Mouse (Mus musculus): ENCODE data around the gene St8sia2. TPM values are rescaled to one million over a fixed set of nuclear protein-coding genes. Genes with fewer than 3 reads are reported as not detected.

The St8sia2 gene
- polyA plus RNA-seq, 2 experiments, result 0.03 to 0.04 TPM

- WGBS (ENCODE audit: insufficient replicate concordance), result 67% methylated on average over 6 of the region's 6 CpGs
- Histone ChIP-seq H3K4me1 (replicated peaks; ENCODE audit: control insufficient read depth in 2 of 2, insufficient read depth in 2 of 2, low read length in 1 of 2) (no peaks in the 10 kb centered on the region), H3K9ac (replicated peaks) (no peak overlapping the region), H3K9me3 (ENCODE audit: control insufficient read depth, low read length) (no peaks in the 10 kb centered on the region), H3K36me3 (replicated peaks; ENCODE audit: control insufficient read depth, insufficient read depth, low read depth) (no peaks in the 10 kb centered on the region), H3K4me3 (ENCODE audit: insufficient read depth in 1 of 2, low read depth in 2 of 2, low read length in 2 of 2) (no peak overlapping the region), H3K27me3 (ENCODE audit: control insufficient read depth, insufficient read depth, low read length) (no peaks in the 10 kb centered on the region), H3K4me2 (ENCODE audit: low read depth) (no peak overlapping the region), H3K27ac (no peak overlapping the region)
- DNase-seq (ENCODE audit: low read depth in 3 of 3, low spot score in 3 of 3), result no peak
- no peak for TF ChIP-seq EP300 (IDR thresholded peaks at IDR 0.05; ENCODE audit: low read depth)
- no peak for TF ChIP-seq CTCF (IDR thresholded peaks at IDR 0.05; ENCODE audit: low read depth)
- no peak for ATAC-seq (ENCODE audit: insufficient read depth)
Measured at GRCm38 (mm10) chr7:73894506-73894905, 119.0 kb downstream of the St8sia2 start.

- TF ChIP-seq CTCF (IDR thresholded peaks at IDR 0.05; ENCODE audit: low read depth), result no peak
- no peak for TF ChIP-seq EP300 (IDR thresholded peaks at IDR 0.05; ENCODE audit: low read depth)
- ATAC-seq (ENCODE audit: insufficient read depth) (no peak), DNase-seq (ENCODE audit: low read depth in 3 of 3, low spot score in 3 of 3) (no peak)
- H3K9ac ChIP-seq (replicated peaks), result no peak overlapping the region
- WGBS (ENCODE audit: insufficient replicate concordance), result 46% methylated on average over 5 of the region's 5 CpGs
- H3K36me3 ChIP-seq (replicated peaks; ENCODE audit: control insufficient read depth, insufficient read depth, low read depth), result no peaks in the 10 kb centered on the region
- no peak overlapping the region for H3K4me2 ChIP-seq (ENCODE audit: low read depth)
- no peaks in the 10 kb centered on the region for H3K4me1 ChIP-seq (replicated peaks; ENCODE audit: control insufficient read depth in 2 of 2, insufficient read depth in 2 of 2, low read length in 1 of 2)
- no peak overlapping the region for H3K4me3 ChIP-seq (ENCODE audit: insufficient read depth in 1 of 2, low read depth in 2 of 2, low read length in 2 of 2)
- H3K9me3 ChIP-seq (ENCODE audit: control insufficient read depth, low read length), result no peaks in the 10 kb centered on the region
- H3K27ac ChIP-seq, result no peak overlapping the region
- H3K27me3 ChIP-seq (ENCODE audit: control insufficient read depth, insufficient read depth, low read length), result no peaks in the 10 kb centered on the region
Measured at GRCm38 (mm10) chr7:73891830-73892229, 121.7 kb downstream of the St8sia2 start.

- Histone ChIP-seq H3K4me1 (replicated peaks; ENCODE audit: control insufficient read depth in 2 of 2, insufficient read depth in 2 of 2, low read length in 1 of 2) (no peaks in the 10 kb centered on the region), H3K9ac (replicated peaks) (no peak overlapping the region), H3K27me3 (ENCODE audit: control insufficient read depth, insufficient read depth, low read length) (no peaks in the 10 kb centered on the region), H3K4me3 (ENCODE audit: insufficient read depth in 1 of 2, low read depth in 2 of 2, low read length in 2 of 2) (no peak overlapping the region), H3K36me3 (replicated peaks; ENCODE audit: control insufficient read depth, insufficient read depth, low read depth) (no peaks in the 10 kb centered on the region), H3K27ac (no peak overlapping the region), H3K9me3 (ENCODE audit: control insufficient read depth, low read length) (no peaks in the 10 kb centered on the region), H3K4me2 (ENCODE audit: low read depth) (no peak overlapping the region)
- no peak for DNase-seq (ENCODE audit: low read depth in 3 of 3, low spot score in 3 of 3)
- 74% methylated on average over 9 of the region's 9 CpGs for WGBS (ENCODE audit: insufficient replicate concordance)
- ATAC-seq (ENCODE audit: insufficient read depth), result no peak
- TF ChIP-seq CTCF (IDR thresholded peaks at IDR 0.05; ENCODE audit: low read depth), result no peak
- no peak for TF ChIP-seq EP300 (IDR thresholded peaks at IDR 0.05; ENCODE audit: low read depth)
Measured at GRCm38 (mm10) chr7:73890891-73891610, 122.4 kb downstream of the St8sia2 start.

GRCm38 (mm10) chr7:73890466-73890865 is 123.0 kb downstream of the St8sia2 start:
- no peaks in the 10 kb centered on the region for H3K4me1 ChIP-seq (replicated peaks; ENCODE audit: control insufficient read depth in 2 of 2, insufficient read depth in 2 of 2, low read length in 1 of 2)
- H3K27ac ChIP-seq, result no peak overlapping the region
- H3K36me3 ChIP-seq (replicated peaks; ENCODE audit: control insufficient read depth, insufficient read depth, low read depth), result no peaks in the 10 kb centered on the region
- H3K9ac ChIP-seq (replicated peaks), result no peak overlapping the region
- DNase-seq (ENCODE audit: low read depth in 3 of 3, low spot score in 3 of 3) (no peak), ATAC-seq (ENCODE audit: insufficient read depth) (no peak)
- H3K4me3 ChIP-seq (ENCODE audit: insufficient read depth in 1 of 2, low read depth in 2 of 2, low read length in 2 of 2), result no peak overlapping the region
- no peak overlapping the region for H3K4me2 ChIP-seq (ENCODE audit: low read depth)
- TF ChIP-seq EP300 (IDR thresholded peaks at IDR 0.05; ENCODE audit: low read depth) (no peak), CTCF (IDR thresholded peaks at IDR 0.05; ENCODE audit: low read depth) (no peak)
- H3K9me3 ChIP-seq (ENCODE audit: control insufficient read depth, low read length), result no peaks in the 10 kb centered on the region
- 62% methylated on average over 5 of the region's 5 CpGs for WGBS (ENCODE audit: insufficient replicate concordance)
- H3K27me3 ChIP-seq (ENCODE audit: control insufficient read depth, insufficient read depth, low read length), result no peaks in the 10 kb centered on the region
